Mouse (Mus musculus) heart, postnatal 36 days (tissue): ENCODE measurements around the gene Zfp786. TPM values are rescaled to one million over a fixed set of nuclear protein-coding genes. Genes with fewer than 3 reads are reported as not detected.
"Not testable (repeated sequence)": the region's sequence is repeated elsewhere in the genome, so short reads cannot be mapped to it uniquely, and the experiment has no call there.

Source experiments
- DNase-seq, 2 experiments: peaks; one replicate each; pipeline ENCODE4 v3.0.0; 2021 to 2022
- intact Hi-C: fragments of 180-260 bp; cut with DNase I; formaldehyde crosslinking; loops from one replicate; pipeline ENCODE4 v1.15.1; 2025
- total RNA-seq, 2 experiments: library from RNA; stranded (reverse); gene quantifications; 2 replicates each; pipeline ENCODE4 v1.2.3; 2021

Gene Zfp786
- under 1 TPM; 0.68 to 0.72 TPM for total RNA-seq

GRCm38 (mm10) chr6:47830104-47831078 lies at the start of gene Zfp786:
Zfp786 (minus strand) TSS chr6:47830867.
- peak; percentile 94 to 95 for DNase-seq
- intact Hi-C loops: loop anchor here (1.0 kb wide), 1 partner anchor 31 kb away; no protein-coding TSS in a partner anchor

- intact Hi-C loops: no loop called here
- DNase-seq: no peak
Measured at GRCm38 (mm10) chr6:47880166-47880565, 49.5 kb upstream of the Zfp786 start.

- intact Hi-C loops: loop anchor here (2.0 to 5.0 kb wide), 2 partner anchors 168 to 208 kb away; partner anchors contain the start of genes Zfp746 and Zfp777
Measured at GRCm38 (mm10) chr6:47879049-47879716, 48.5 kb upstream of the Zfp786 start.

GRCm38 (mm10) chr6:47878593-47878992 lies 47.9 kb upstream of the Zfp786 start:
- intact Hi-C loops: loop anchor here (2.0 to 5.0 kb wide), 2 partner anchors 169 to 208 kb away; partner anchors contain the start of genes Zfp746 and Zfp777
- no peak for DNase-seq

More at GRCm38 (mm10) chr6:47879049-47879716, 48.5 kb upstream of the Zfp786 start:
- no peak for DNase-seq

GRCm38 (mm10) chr6:47878133-47878514 lies 47.5 kb upstream of the Zfp786 start:
- intact Hi-C loops: loop anchor here (2.0 to 5.0 kb wide), 2 partner anchors 169 to 209 kb away; partner anchors contain the start of genes Zfp746 and Zfp777
- DNase-seq: no peak

GRCm38 (mm10) chr6:47877461-47878132 lies 46.9 kb upstream of the Zfp786 start:
- intact Hi-C loops: loop anchor here (2.0 to 5.0 kb wide), 4 partner anchors 41 to 209 kb away; partner anchors contain the start of genes Zfp212, Zfp746 and Zfp777
- DNase-seq: peak; percentile 87 to 94

- intact Hi-C loops: loop anchor here (2.0 to 5.0 kb wide), 3 partner anchors 40 to 170 kb away; partner anchors contain the start of genes Zfp212 and Zfp777
- no peak for DNase-seq
Measured at GRCm38 (mm10) chr6:47877058-47877457, 46.4 kb upstream of the Zfp786 start, which contains the start of gene Zfp282. Zfp282 (plus strand) TSS chr6:47877204.

GRCm38 (mm10) chr6:47872266-47872665 lies 41.6 kb upstream of the Zfp786 start:
- no peak for DNase-seq
- intact Hi-C loops: no loop called here

GRCm38 (mm10) chr6:47857729-47858128 lies 27.1 kb upstream of the Zfp786 start:
- intact Hi-C loops, DNase-seq: not testable (repeated sequence)

- no peak for DNase-seq
- intact Hi-C loops: no loop called here
Measured at GRCm38 (mm10) chr6:47857241-47857640, 26.6 kb upstream of the Zfp786 start.

- intact Hi-C loops: no loop called here
- DNase-seq: no peak
Measured at GRCm38 (mm10) chr6:47845779-47846178, 15.1 kb upstream of the Zfp786 start.

GRCm38 (mm10) chr6:47842337-47842736 lies 11.7 kb upstream of the Zfp786 start:
- intact Hi-C loops: no loop called here
- no peak for DNase-seq

- DNase-seq: no peak
- intact Hi-C loops: no loop called here
Measured at GRCm38 (mm10) chr6:47841831-47842230, 11.2 kb upstream of the Zfp786 start.

GRCm38 (mm10) chr6:47841077-47841476 lies 10.4 kb upstream of the Zfp786 start:
- intact Hi-C loops: no loop called here
- no peak for DNase-seq

GRCm38 (mm10) chr6:47837630-47838029 lies 7.0 kb upstream of the Zfp786 start:
- intact Hi-C loops: loop anchor here (2.0 kb wide), 1 partner anchor 39 kb away; the partner anchor contains the start of gene Zfp282
- DNase-seq: no peak

- DNase-seq: peak in 1 of 2 experiments; percentile 46
- intact Hi-C loops: loop anchor here (1.0 to 2.0 kb wide), 2 partner anchors 41 to 84 kb away; partner anchors contain the start of genes Zfp212 and Zfp282
Measured at GRCm38 (mm10) chr6:47835984-47836521, 5.4 kb upstream of the Zfp786 start.

GRCm38 (mm10) chr6:47835482-47835983 lies 4.9 kb upstream of the Zfp786 start, which contains the start of gene Zfp398:
Zfp398 (plus strand) TSS chr6:47835661.
- intact Hi-C loops: loop anchor here (1.0 kb wide), 1 partner anchor 85 kb away; the partner anchor contains the start of gene Zfp212
- peak; percentile 96 to 98 for DNase-seq

GRCm38 (mm10) chr6:47832220-47832619 lies 1.6 kb upstream of the Zfp786 start:
- intact Hi-C loops: no loop called here
- no peak for DNase-seq

GRCm38 (mm10) chr6:47828950-47829349 lies 1.7 kb downstream of the Zfp786 start:
- no peak for DNase-seq
- intact Hi-C loops: no loop called here
